In the genomic region with DNA sequence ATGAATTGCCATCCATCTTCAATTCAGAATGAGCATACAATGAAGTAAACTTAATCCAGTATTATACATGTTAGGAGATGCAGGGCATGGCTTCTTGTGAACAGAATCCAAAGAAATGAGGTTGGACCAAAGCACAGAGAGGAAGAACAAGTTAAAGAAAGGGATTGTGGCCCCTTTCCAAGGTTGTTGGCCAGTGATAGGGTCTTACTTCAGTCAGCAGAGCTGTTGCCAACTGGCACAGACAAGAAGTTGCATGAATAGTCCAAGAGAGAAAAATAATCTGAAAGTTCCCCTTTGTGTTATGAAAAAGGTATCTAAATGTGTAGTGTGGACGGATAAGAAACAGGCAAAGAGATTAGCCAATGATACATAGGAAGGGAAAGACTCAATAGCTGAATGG, we compare ENCODE assay signal across 15 mouse cellular contexts.
DNase-seq lines count a peak whose midpoint lies in the region; TF ChIP-seq lines count a peak whose summit lies in the region.
"Had no signal": no experiment of that assay in that cellular context is flagged by ENCODE, and none has a peak within 500 bp of the region (broad histone marks: within the 10 kb centered on the region; RNA-seq: fewer than 3 reads in every experiment).

No protein-coding gene starts in this region.

- DNase-seq in adrenal gland, adult 2 months: peak; percentile 10
- DNase-seq in adrenal gland, postnatal 4 days (ENCODE audit: low spot score in 2 of 2): no peak
- peak; percentile 18 for DNase-seq in gastrocnemius, adult 2 months
- DNase-seq in gastrocnemius, adult 8-10 months (ENCODE audit: low spot score in 2 of 2): no peak
- DNase-seq in left cerebral cortex, postnatal 4 days: peak; percentile 19
- no peak for DNase-seq in left cerebral cortex, adult 2 months (ENCODE audit: extremely low spot score in 1 of 2, low spot score in 2 of 2)
- peak; percentile 14 for DNase-seq in testis, postnatal 14 days (ENCODE audit: low spot score)
- no peak for DNase-seq in testis, postnatal 10 days (ENCODE audit: low spot score)
- DNase-seq: cerebellum, adult 8-10 months; kidney, adult 2 months; kidney, postnatal 25 days; thymus, postnatal 14 days had no signal

- TF ChIP-seq CTCF in gastrocnemius, adult 2 months (IDR thresholded peaks at IDR 0.05): no peak
- TF ChIP-seq CTCF in left cerebral cortex, adult 2 months (IDR thresholded peaks at IDR 0.05): no peak

- intact Hi-C loops in gastrocnemius, adult 2 months (cut with DNase I): no loop called here
- intact Hi-C loops in left cerebral cortex, postnatal 4 days (cut with DNase I): no loop called here
- intact Hi-C loops in left cerebral cortex, adult 2 months (cut with DNase I): no loop called here

- H3K27ac ChIP-seq in gastrocnemius, adult 2 months: no peak overlapping the region
- no peak overlapping the region for H3K27ac ChIP-seq in left cerebral cortex, adult 2 months
- H3K27ac ChIP-seq: embryonic facial prominence, embryonic 15.5 days; forebrain, embryonic 12.5 days; lung, embryonic 15.5 days had no signal

- no peak overlapping the region for H3K4me3 ChIP-seq in gastrocnemius, adult 2 months
- H3K4me3 ChIP-seq in left cerebral cortex, adult 2 months: no peak overlapping the region
- H3K4me3 ChIP-seq: embryonic facial prominence, embryonic 15.5 days; forebrain, embryonic 12.5 days; lung, embryonic 15.5 days had no signal

Comparison
In these comparisons a context has a peak if more than half of its experiments do, and no peak if none do; other contexts are left out.
1. DNase-seq: peak in adrenal gland, adult 2 months (single experiment), gastrocnemius, adult 2 months (single experiment), left cerebral cortex, postnatal 4 days (single experiment) and testis, postnatal 14 days (single experiment); none in adrenal gland, postnatal 4 days (0 of 2), gastrocnemius, adult 8-10 months (0 of 2), left cerebral cortex, adult 2 months (0 of 2) and testis, postnatal 10 days (single experiment).